Mouse (Mus musculus): ENCODE data around the gene Fmnl3. TPM values are rescaled to one million over a fixed set of nuclear protein-coding genes. Genes with fewer than 3 reads are reported as not detected.

Gene Fmnl3
- polyA plus RNA-seq, 1 experiment from 2014 or later: 3.4 TPM

- ATAC-seq (ENCODE audit: low read depth): no peak
These were observed 60.7 kb downstream of the Fmnl3 start for GRCm38 (mm10) chr15:99309549-99309948.

DNA sequence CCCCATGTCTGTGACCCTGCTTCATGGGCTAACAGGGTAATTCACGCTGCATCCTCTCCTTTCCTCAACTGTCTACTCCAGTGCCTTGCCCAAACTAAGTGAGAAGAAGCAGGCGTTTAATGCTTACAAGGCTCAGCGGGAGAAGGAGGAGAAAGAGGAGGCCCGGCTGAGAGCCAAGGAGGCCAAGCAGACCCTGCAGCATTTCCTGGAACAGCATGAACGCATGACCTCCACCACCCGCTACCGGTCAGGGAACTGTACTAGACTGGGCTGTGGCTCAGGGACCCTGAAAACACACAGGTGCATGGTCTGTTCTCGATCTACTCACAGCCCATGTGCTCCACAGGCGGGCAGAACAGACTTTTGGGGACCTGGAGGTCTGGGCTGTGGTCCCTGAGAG, 62.8 kb downstream of the Fmnl3 start:
- ATAC-seq (ENCODE audit: low read depth): no peak
- WGBS (ENCODE audit: insufficient replicate concordance): 74% methylated on average over 9 of the region's 9 CpGs
- no peak for DNase-seq

More at GRCm38 (mm10) chr15:99309549-99309948, 60.7 kb downstream of the Fmnl3 start:
- DNase-seq: no peak
- Histone ChIP-seq H3K9me3 (replicated peaks) (no peaks in the 10 kb centered on the region), H3K4me2 (no peak overlapping the region), H3K4me3 (replicated peaks) (no peak overlapping the region), H3K4me1 (replicated peaks) (no peaks in the 10 kb centered on the region), H3K36me3 (peaks cover 50% of the 10 kb centered on the region), H3K27me3 (no peaks in the 10 kb centered on the region), H3K9ac (no peak overlapping the region), H3K27ac (no peak overlapping the region)
- 77% methylated on average over 9 of the region's 9 CpGs for WGBS (ENCODE audit: insufficient replicate concordance)

DNA sequence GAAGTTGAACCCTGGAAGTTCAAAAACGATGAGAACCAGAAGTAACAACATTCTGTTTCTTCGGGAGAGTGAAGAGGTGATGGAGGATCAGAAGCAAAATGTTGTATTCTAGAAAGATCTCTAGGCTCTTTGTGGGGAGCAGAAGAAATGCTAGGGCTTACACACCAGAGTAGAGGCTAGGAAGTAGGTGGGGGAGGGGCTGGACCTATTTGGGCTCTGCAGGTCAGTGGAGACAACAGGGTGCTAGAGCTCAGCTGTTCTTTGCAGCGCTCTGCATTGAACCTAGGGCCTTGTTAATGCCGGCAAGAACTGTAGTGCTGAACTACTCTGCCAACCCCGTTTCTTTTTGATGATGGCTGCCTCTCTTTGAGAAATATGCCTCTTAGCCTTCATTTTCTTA, 74.1 kb downstream of the Fmnl3 start:
- Histone ChIP-seq H3K27ac (no peak overlapping the region), H3K4me2 (peak overlapping the region; percentile 84; the same call in 1 of the 2 replicates), H3K9ac (no peak overlapping the region), H3K36me3 (no peaks in the 10 kb centered on the region), H3K4me1 (replicated peaks) (peaks cover 33% of the 10 kb centered on the region), H3K27me3 (peaks cover 8% of the 10 kb centered on the region), H3K9me3 (replicated peaks) (no peaks in the 10 kb centered on the region), H3K4me3 (replicated peaks) (no peak overlapping the region)
- no peak for ATAC-seq (ENCODE audit: low read depth)
- 44% methylated on average over 5 of the region's 5 CpGs for WGBS (ENCODE audit: insufficient replicate concordance)
- DNase-seq: no peak

More for the DNA sequence above, 62.8 kb downstream of the Fmnl3 start:
- Histone ChIP-seq H3K27me3 (no peaks in the 10 kb centered on the region), H3K4me3 (replicated peaks) (no peak overlapping the region), H3K27ac (no peak overlapping the region), H3K36me3 (peaks cover 47% of the 10 kb centered on the region), H3K9ac (no peak overlapping the region), H3K9me3 (replicated peaks) (no peaks in the 10 kb centered on the region), H3K4me2 (no peak overlapping the region), H3K4me1 (replicated peaks) (no peaks in the 10 kb centered on the region)

- peak within 1 kb of the TSS; percentile 84 for H3K4me2 ChIP-seq
- DNase-seq: peak; percentile 17
- peak within 1 kb of the TSS; percentile 73 for H3K9ac ChIP-seq
- peaks cover 33% of the 10 kb centered on the region for H3K4me1 ChIP-seq (replicated peaks)
- no peaks in the 10 kb centered on the region for H3K9me3 ChIP-seq (replicated peaks)
- H3K27ac ChIP-seq: peak within 1 kb of the TSS; percentile 47
- H3K27me3 ChIP-seq: peaks cover 8% of the 10 kb centered on the region
- H3K36me3 ChIP-seq: no peaks in the 10 kb centered on the region
- 4% methylated on average over 15 of the region's 17 CpGs for WGBS (ENCODE audit: insufficient replicate concordance)
- peak within 1 kb of the TSS; percentile 69 for H3K4me3 ChIP-seq (replicated peaks)
- ATAC-seq (ENCODE audit: low read depth): no peak
These were observed 74.7 kb downstream of the Fmnl3 start, which contains the start of gene Fam186b for GRCm38 (mm10) chr15:99295484-99295981. Fam186b (minus strand) TSS chr15:99295888.

DNA sequence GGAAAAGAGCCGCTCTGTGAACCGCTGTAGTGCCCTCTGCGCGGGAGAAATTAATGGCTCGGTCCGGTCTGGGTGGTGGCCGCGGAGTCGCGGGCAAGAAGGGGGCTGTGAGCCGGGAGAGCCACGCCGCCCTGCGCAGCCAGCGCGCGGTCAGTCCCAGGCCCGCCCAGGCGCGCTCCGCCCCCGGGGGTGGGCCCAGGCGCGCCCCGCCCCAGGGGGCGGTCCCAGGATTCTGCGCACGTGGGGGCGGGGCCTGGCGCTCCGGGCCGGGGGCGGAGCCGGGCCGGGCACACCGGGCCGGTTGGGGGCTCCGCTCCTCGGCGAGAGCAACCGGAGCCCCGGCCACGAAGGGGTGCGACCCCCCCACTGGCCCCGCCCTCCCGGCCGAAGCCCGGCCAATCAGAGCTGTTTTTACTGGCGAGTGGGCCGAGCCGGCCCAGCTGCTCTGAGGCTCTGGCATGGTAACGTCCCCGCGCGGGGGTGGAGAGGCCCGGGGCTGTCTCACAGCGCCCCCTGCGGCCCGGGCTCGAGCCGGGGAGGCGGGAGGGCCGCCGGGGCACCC, 75.4 kb downstream of the Fmnl3 start, which contains the start of gene Prpf40b:
Prpf40b (plus strand) TSS at position 275 of the 562 bp plus-strand sequence.
- Histone ChIP-seq H3K4me1 (replicated peaks) (peaks cover 31% of the 10 kb centered on the region), H3K4me3 (replicated peaks) (peak within 1 kb of the TSS; percentile 69), H3K9me3 (replicated peaks) (no peaks in the 10 kb centered on the region), H3K27ac (peak within 1 kb of the TSS; percentile 47), H3K27me3 (peaks cover 8% of the 10 kb centered on the region), H3K36me3 (no peaks in the 10 kb centered on the region), H3K4me2 (peak within 1 kb of the TSS; percentile 84), H3K9ac (peak within 1 kb of the TSS; percentile 73)
- ATAC-seq (ENCODE audit: low read depth): peak; percentile 94
- under 1% methylated on average over 60 of the region's 64 CpGs for WGBS (ENCODE audit: insufficient replicate concordance)
- DNase-seq: peak; percentile 77

DNA sequence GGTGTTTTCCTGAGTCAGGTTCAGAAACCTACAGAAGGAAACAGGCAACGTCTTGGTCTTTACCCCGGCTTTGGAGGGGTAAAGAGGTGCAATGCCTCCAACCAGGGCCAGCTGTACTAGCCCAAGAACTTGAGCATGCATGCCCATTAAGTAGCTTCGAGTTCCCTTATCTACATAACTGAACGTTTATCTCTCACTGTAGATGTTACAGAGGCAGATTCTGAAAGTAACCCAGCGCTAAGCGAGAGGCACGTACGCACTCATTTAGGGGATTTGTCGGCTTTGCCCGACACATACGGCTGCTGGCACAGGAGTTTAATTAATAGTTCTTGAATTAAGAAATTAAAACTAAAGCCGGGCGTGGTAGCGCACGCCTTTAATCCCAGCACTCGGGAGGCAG, 76.0 kb downstream of the Fmnl3 start:
- no peaks in the 10 kb centered on the region for H3K9me3 ChIP-seq (replicated peaks)
- WGBS (ENCODE audit: insufficient replicate concordance): 9% methylated on average over 16 of the region's 16 CpGs
- H3K4me3 ChIP-seq (replicated peaks): peak overlapping the region; percentile 69
- H3K27me3 ChIP-seq: peaks cover 8% of the 10 kb centered on the region
- no peaks in the 10 kb centered on the region for H3K36me3 ChIP-seq
- DNase-seq (no peak), ATAC-seq (ENCODE audit: low read depth) (peak; percentile 8; the same call in 1 of the 2 replicates)
- peak overlapping the region; percentile 84 for H3K4me2 ChIP-seq
- H3K4me1 ChIP-seq (replicated peaks): peaks cover 30% of the 10 kb centered on the region
- peak overlapping the region; percentile 73 for H3K9ac ChIP-seq
- no peak overlapping the region for H3K27ac ChIP-seq

- DNase-seq (no peak), ATAC-seq (ENCODE audit: low read depth) (no peak)
- Histone ChIP-seq H3K4me1 (replicated peaks) (peaks cover 17% of the 10 kb centered on the region), H3K9ac (no peak overlapping the region), H3K4me2 (no peak overlapping the region), H3K9me3 (replicated peaks) (no peaks in the 10 kb centered on the region), H3K27ac (no peak overlapping the region), H3K36me3 (no peaks in the 10 kb centered on the region), H3K27me3 (peaks cover 10% of the 10 kb centered on the region), H3K4me3 (replicated peaks) (no peak overlapping the region)
- WGBS (ENCODE audit: insufficient replicate concordance): 68% methylated on average over 11 of the region's 11 CpGs
These were observed 79.7 kb downstream of the Fmnl3 start for GRCm38 (mm10) chr15:99290586-99290985.

DNA sequence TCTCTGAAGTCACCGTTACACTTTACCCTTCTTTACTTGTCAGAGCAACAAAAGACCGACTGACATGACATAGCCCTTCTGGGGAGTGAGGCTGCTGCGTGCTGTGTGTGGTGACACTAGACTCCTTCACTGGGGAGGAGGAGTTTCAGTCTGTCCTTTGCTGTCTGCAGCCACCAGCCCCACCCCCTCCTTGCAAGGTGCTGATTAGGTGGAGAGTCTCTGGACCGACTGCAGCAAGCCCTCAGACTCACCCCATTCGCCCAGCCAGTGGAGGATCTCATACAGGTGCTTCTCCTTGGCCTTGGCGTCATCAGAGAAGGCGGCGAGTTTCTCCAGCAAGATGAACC, 85.1 kb downstream of the Fmnl3 start:
- Histone ChIP-seq H3K4me2 (peak overlapping the region; percentile 41), H3K27ac (no peak overlapping the region), H3K9me3 (replicated peaks) (no peaks in the 10 kb centered on the region), H3K4me1 (replicated peaks) (peaks cover 21% of the 10 kb centered on the region), H3K9ac (no peak overlapping the region), H3K27me3 (0 out of 2 replicates have a peak, but pooled peaks cover 2% of the 10 kb centered on the region), H3K36me3 (no peaks in the 10 kb centered on the region), H3K4me3 (replicated peaks) (no peak overlapping the region)
- DNase-seq (peak; percentile 32), ATAC-seq (ENCODE audit: low read depth) (peak; percentile 81)
- WGBS (ENCODE audit: insufficient replicate concordance): 38% methylated on average over 8 of the region's 8 CpGs

- Histone ChIP-seq H3K9me3 (replicated peaks) (no peaks in the 10 kb centered on the region), H3K4me2 (peak overlapping the region; percentile 41), H3K9ac (no peak overlapping the region), H3K4me3 (replicated peaks) (no peak overlapping the region), H3K27me3 (0 out of 2 replicates have a peak, but pooled peaks cover 3% of the 10 kb centered on the region), H3K36me3 (no peaks in the 10 kb centered on the region), H3K27ac (no peak overlapping the region), H3K4me1 (replicated peaks) (peaks cover 21% of the 10 kb centered on the region)
- ATAC-seq (ENCODE audit: low read depth) (peak; percentile 67), DNase-seq (peak; percentile 48)
- whole genome bisulfite sequencing (ENCODE audit: insufficient replicate concordance): 19% methylated on average over 14 of the region's 14 CpGs
These were observed 85.6 kb downstream of the Fmnl3 start for GRCm38 (mm10) chr15:99284527-99285188.

DNA sequence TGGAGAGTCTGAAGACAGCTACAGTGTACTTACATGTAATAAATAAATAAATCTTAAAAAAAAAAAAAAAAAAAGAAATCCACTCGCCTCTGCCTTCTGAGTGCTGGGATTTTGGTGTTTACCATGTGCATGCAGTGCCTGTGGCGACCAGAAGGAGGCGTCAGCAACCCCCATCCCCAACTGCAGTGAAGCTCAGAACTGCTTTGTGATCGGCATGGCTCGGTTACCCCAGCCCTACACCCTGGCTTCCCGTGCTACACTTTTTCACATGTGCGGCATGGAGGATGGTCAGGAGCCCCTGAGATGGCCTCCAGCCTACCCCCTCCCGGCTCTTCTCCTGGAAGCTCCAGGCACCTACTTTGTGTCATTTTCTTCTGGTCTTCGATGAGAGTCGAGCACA, 86.8 kb downstream of the Fmnl3 start:
- H3K4me2 ChIP-seq: no peak overlapping the region

GRCm38 (mm10) chr15:99278271-99278670, 92.0 kb downstream of the Fmnl3 start:
- Histone ChIP-seq H3K27ac (no peak overlapping the region), H3K4me2 (no peak overlapping the region), H3K4me3 (replicated peaks) (no peak overlapping the region), H3K27me3 (0 out of 2 replicates have a peak, but pooled peaks cover 5% of the 10 kb centered on the region), H3K36me3 (no peaks in the 10 kb centered on the region), H3K4me1 (replicated peaks) (no peaks in the 10 kb centered on the region), H3K9me3 (replicated peaks) (no peaks in the 10 kb centered on the region), H3K9ac (no peak overlapping the region)
- DNase-seq (no peak), ATAC-seq (ENCODE audit: low read depth) (no peak)
- 85% methylated on average over 7 of the region's 7 CpGs for WGBS (ENCODE audit: insufficient replicate concordance)

More for the DNA sequence above, 86.8 kb downstream of the Fmnl3 start:
- H3K9me3 ChIP-seq (replicated peaks): no peaks in the 10 kb centered on the region
- no peak for DNase-seq
- no peak for ATAC-seq (ENCODE audit: low read depth)
- no peak overlapping the region for H3K9ac ChIP-seq
- WGBS (ENCODE audit: insufficient replicate concordance): 51% methylated on average over 10 of the region's 10 CpGs
- 0 out of 2 replicates have a peak, but pooled peaks cover 7% of the 10 kb centered on the region for H3K27me3 ChIP-seq
- H3K36me3 ChIP-seq: no peaks in the 10 kb centered on the region
- H3K27ac ChIP-seq: no peak overlapping the region
- no peak overlapping the region for H3K4me3 ChIP-seq (replicated peaks)
- peaks cover 21% of the 10 kb centered on the region for H3K4me1 ChIP-seq (replicated peaks)
